Mouse (Mus musculus) liver, embryonic 12.5 days (tissue): ENCODE measurements around the gene Pkd1l1. TPM values are rescaled to one million over a fixed set of nuclear protein-coding genes. Genes with fewer than 3 reads are reported as not detected.

ENCODE experiments used
- ATAC-seq: fragments of 200-750 bp; cut with Nextera tagmentation; 2 replicates; pipeline ENCODE4 v1.8.0; 2017; ENCODE audit warnings: moderate number of reproducible peaks, mild to moderate bottlenecking, moderate library complexity
- H3K27ac ChIP-seq: fragments of 300-500 bp; sonication (generic); 2 replicates; pipeline ENCODE4 v1.5.1; 2016; ENCODE audit warnings: mild to moderate bottlenecking
- H3K27me3 ChIP-seq: fragments of 300-500 bp; sonication (generic); replicated peaks from 2 replicates; pipeline ENCODE4 v1.6.1; 2016; ENCODE audit warnings: mild to moderate bottlenecking, moderate library complexity
- H3K36me3 ChIP-seq: fragments of 300-500 bp; sonication (generic); 2 replicates; pipeline ENCODE4 v1.6.1; 2016; ENCODE audit warnings: mild to moderate bottlenecking, moderate library complexity
- H3K4me1 ChIP-seq: fragments of 300-500 bp; sonication (generic); 2 replicates; pipeline ENCODE4 v1.6.1; 2016
- H3K4me2 ChIP-seq: fragments of 300-500 bp; sonication (generic); 2 replicates; pipeline ENCODE4 v1.6.1; 2016; ENCODE audit warnings: mild to moderate bottlenecking, moderate library complexity
- H3K4me3 ChIP-seq: fragments of 300-500 bp; sonication (generic); 2 replicates; pipeline ENCODE4 v1.5.1; 2016; ENCODE audit warnings: mild to moderate bottlenecking, moderate library complexity
- H3K9ac ChIP-seq: fragments of 300-500 bp; sonication (generic); 2 replicates; pipeline ENCODE4 v1.6.1; 2016; ENCODE audit warnings: mild to moderate bottlenecking, moderate library complexity
- H3K9me3 ChIP-seq: fragments of 300-500 bp; sonication (generic); replicated peaks from 2 replicates; pipeline ENCODE4 v1.6.1; 2016; ENCODE audit warnings: mild to moderate bottlenecking, moderate library complexity
- WGBS: fragments of 180-500 bp; shearing (Covaris S2); methylation state at CpG from one replicate; pipeline ENCODE4 v1.1.7; 2016; ENCODE audit not compliant: insufficient replicate concordance; 5-methylcytosine and 5-hydroxymethylcytosine counted together
- polyA plus RNA-seq: library from polyadenylated mRNA; unstranded; fragments of >200 nt; fragmentation: Nextera tagmentation; extraction: Ambion mirVana; gene quantifications from 2 replicates; pipeline ENCODE4 v1.2.1, GENCODE M21; 2016

Gene Pkd1l1
- polyA plus RNA-seq, 1 experiment from 2014 or later = 0.06 TPM

- Histone ChIP-seq H3K27me3 (no peaks in the 10 kb centered on the region), H3K4me2 (no peak overlapping the region), H3K36me3 (no peaks in the 10 kb centered on the region), H3K4me1 (no peaks in the 10 kb centered on the region), H3K27ac (no peak overlapping the region), H3K9me3 (no peaks in the 10 kb centered on the region), H3K4me3 (no peak overlapping the region), H3K9ac (no peak overlapping the region)
- ATAC-seq = no peak
These were observed 125.0 kb downstream of the Pkd1l1 start for GRCm38 (mm10) chr11:8848049-8848448.

GRCm38 (mm10) chr11:8847627-8848026 is 125.4 kb downstream of the Pkd1l1 start:
- no peak for ATAC-seq
- no peak overlapping the region for H3K4me3 ChIP-seq
- WGBS = 44% methylated on average over 2 of the region's 2 CpGs
- H3K27me3 ChIP-seq = no peaks in the 10 kb centered on the region
- H3K9me3 ChIP-seq = no peaks in the 10 kb centered on the region
- no peaks in the 10 kb centered on the region for H3K36me3 ChIP-seq
- no peak overlapping the region for H3K27ac ChIP-seq
- no peaks in the 10 kb centered on the region for H3K4me1 ChIP-seq
- H3K9ac ChIP-seq = no peak overlapping the region
- H3K4me2 ChIP-seq = no peak overlapping the region

GRCm38 (mm10) chr11:8836176-8836575 is 136.9 kb downstream of the Pkd1l1 start:
- Histone ChIP-seq H3K27ac (no peak overlapping the region), H3K4me2 (no peak overlapping the region), H3K9ac (no peak overlapping the region), H3K36me3 (no peaks in the 10 kb centered on the region), H3K4me3 (no peak overlapping the region), H3K9me3 (0 out of 2 replicates have a peak, but pooled peaks cover 4% of the 10 kb centered on the region), H3K4me1 (no peaks in the 10 kb centered on the region), H3K27me3 (no peaks in the 10 kb centered on the region)
- no peak for ATAC-seq
- WGBS = 77% methylated on average over 6 of the region's 6 CpGs

- no peak for ATAC-seq
- no peak overlapping the region for H3K4me2 ChIP-seq
- 60% methylated on average over 4 of the region's 4 CpGs for WGBS
- no peak overlapping the region for H3K4me3 ChIP-seq
- H3K27ac ChIP-seq = no peak overlapping the region
- H3K27me3 ChIP-seq = no peaks in the 10 kb centered on the region
- H3K9ac ChIP-seq = no peak overlapping the region
- H3K4me1 ChIP-seq = no peaks in the 10 kb centered on the region
- H3K36me3 ChIP-seq = no peaks in the 10 kb centered on the region
- H3K9me3 ChIP-seq = 0 out of 2 replicates have a peak, but pooled peaks cover 4% of the 10 kb centered on the region
These were observed 138.9 kb downstream of the Pkd1l1 start for GRCm38 (mm10) chr11:8834121-8834520.

GRCm38 (mm10) chr11:8830551-8830950 is 142.5 kb downstream of the Pkd1l1 start:
- H3K36me3 ChIP-seq = no peaks in the 10 kb centered on the region
- WGBS = 61% methylated on average over 4 of the region's 4 CpGs
- no peaks in the 10 kb centered on the region for H3K27me3 ChIP-seq
- no peaks in the 10 kb centered on the region for H3K9me3 ChIP-seq
- H3K27ac ChIP-seq = no peak overlapping the region
- no peak overlapping the region for H3K4me2 ChIP-seq
- H3K4me3 ChIP-seq = no peak overlapping the region
- ATAC-seq = no peak
- no peak overlapping the region for H3K9ac ChIP-seq
- no peaks in the 10 kb centered on the region for H3K4me1 ChIP-seq

GRCm38 (mm10) chr11:8829561-8829960 is 143.5 kb downstream of the Pkd1l1 start:
- ATAC-seq = no peak
- WGBS = 73% methylated on average over 3 of the region's 3 CpGs
- H3K9ac ChIP-seq = no peak overlapping the region
- no peak overlapping the region for H3K4me3 ChIP-seq
- H3K36me3 ChIP-seq = no peaks in the 10 kb centered on the region
- H3K27ac ChIP-seq = no peak overlapping the region
- H3K4me2 ChIP-seq = no peak overlapping the region
- H3K9me3 ChIP-seq = no peaks in the 10 kb centered on the region
- H3K27me3 ChIP-seq = no peaks in the 10 kb centered on the region
- no peaks in the 10 kb centered on the region for H3K4me1 ChIP-seq

GRCm38 (mm10) chr11:8828836-8829526 is 144.1 kb downstream of the Pkd1l1 start:
- WGBS = 72% methylated on average over 9 of the region's 9 CpGs
- Histone ChIP-seq H3K4me1 (no peaks in the 10 kb centered on the region), H3K4me3 (no peak overlapping the region), H3K27ac (no peak overlapping the region), H3K27me3 (no peaks in the 10 kb centered on the region), H3K9ac (no peak overlapping the region), H3K4me2 (no peak overlapping the region), H3K36me3 (no peaks in the 10 kb centered on the region), H3K9me3 (no peaks in the 10 kb centered on the region)
- no peak for ATAC-seq

- peaks cover 1% of the 10 kb centered on the region; the same call in 1 of the 2 replicates for H3K4me1 ChIP-seq
- no peak overlapping the region for H3K9ac ChIP-seq
- H3K27me3 ChIP-seq = no peaks in the 10 kb centered on the region
- no peak overlapping the region for H3K4me2 ChIP-seq
- H3K36me3 ChIP-seq = no peaks in the 10 kb centered on the region
- H3K9me3 ChIP-seq = no peaks in the 10 kb centered on the region
- no peak overlapping the region for H3K4me3 ChIP-seq
- H3K27ac ChIP-seq = no peak overlapping the region
- no peak for ATAC-seq
- WGBS = 72% methylated on average over 5 of the region's 5 CpGs
These were observed 146.5 kb downstream of the Pkd1l1 start for GRCm38 (mm10) chr11:8826609-8827008.

GRCm38 (mm10) chr11:8826046-8826445 is 147.0 kb downstream of the Pkd1l1 start:
- Histone ChIP-seq H3K9me3 (no peaks in the 10 kb centered on the region), H3K36me3 (no peaks in the 10 kb centered on the region), H3K9ac (no peak overlapping the region), H3K4me3 (no peak overlapping the region), H3K4me1 (peaks cover 5% of the 10 kb centered on the region; the same call in 1 of the 2 replicates), H3K27ac (no peak overlapping the region), H3K27me3 (no peaks in the 10 kb centered on the region), H3K4me2 (no peak overlapping the region)
- no peak for ATAC-seq
- WGBS = 54% methylated on average over 3 of the region's 3 CpGs

GRCm38 (mm10) chr11:8825413-8825812 is 147.7 kb downstream of the Pkd1l1 start:
- WGBS = 73% methylated on average over 3 of the region's 3 CpGs
- no peak overlapping the region for H3K4me3 ChIP-seq
- H3K4me1 ChIP-seq = peaks cover 5% of the 10 kb centered on the region; the same call in 1 of the 2 replicates
- no peaks in the 10 kb centered on the region for H3K9me3 ChIP-seq
- no peak for ATAC-seq
- no peak overlapping the region for H3K9ac ChIP-seq
- no peaks in the 10 kb centered on the region for H3K27me3 ChIP-seq
- no peak overlapping the region for H3K27ac ChIP-seq
- no peaks in the 10 kb centered on the region for H3K36me3 ChIP-seq
- no peak overlapping the region for H3K4me2 ChIP-seq

GRCm38 (mm10) chr11:8821403-8821802 is 151.7 kb downstream of the Pkd1l1 start:
- Histone ChIP-seq H3K4me3 (no peak overlapping the region), H3K4me1 (peaks cover 5% of the 10 kb centered on the region; the same call in 1 of the 2 replicates), H3K9me3 (no peaks in the 10 kb centered on the region), H3K27ac (no peak overlapping the region), H3K9ac (no peak overlapping the region), H3K27me3 (no peaks in the 10 kb centered on the region), H3K36me3 (no peaks in the 10 kb centered on the region), H3K4me2 (no peak overlapping the region)
- 38% methylated on average over 4 of the region's 4 CpGs for WGBS
- no peak for ATAC-seq

- Histone ChIP-seq H3K4me2 (no peak overlapping the region), H3K9me3 (no peaks in the 10 kb centered on the region), H3K27me3 (no peaks in the 10 kb centered on the region), H3K4me3 (no peak overlapping the region), H3K36me3 (no peaks in the 10 kb centered on the region), H3K9ac (no peak overlapping the region), H3K4me1 (peaks cover 5% of the 10 kb centered on the region; the same call in 1 of the 2 replicates), H3K27ac (no peak overlapping the region)
- WGBS = 43% methylated on average over 3 of the region's 3 CpGs
- no peak for ATAC-seq
These were observed 155.7 kb downstream of the Pkd1l1 start for GRCm38 (mm10) chr11:8817376-8817775.
